Mouse (Mus musculus) 3T3-L1 (cell line): ENCODE measurements around the gene Prap1.
A peak's percentile ranks its signal among the peaks of the same experiment; 100 is the strongest.
"Not testable (repeated sequence)": the region's sequence is repeated elsewhere in the genome, so short reads cannot be mapped to it uniquely, and the experiment has no call there.

ENCODE experiments used
- DNase-seq: peaks from one replicate; pipeline ENCODE4 v3.0.0-alpha.2; 2015; ENCODE audit warnings: low read depth, low spot score

Gene Prap1

DNA sequence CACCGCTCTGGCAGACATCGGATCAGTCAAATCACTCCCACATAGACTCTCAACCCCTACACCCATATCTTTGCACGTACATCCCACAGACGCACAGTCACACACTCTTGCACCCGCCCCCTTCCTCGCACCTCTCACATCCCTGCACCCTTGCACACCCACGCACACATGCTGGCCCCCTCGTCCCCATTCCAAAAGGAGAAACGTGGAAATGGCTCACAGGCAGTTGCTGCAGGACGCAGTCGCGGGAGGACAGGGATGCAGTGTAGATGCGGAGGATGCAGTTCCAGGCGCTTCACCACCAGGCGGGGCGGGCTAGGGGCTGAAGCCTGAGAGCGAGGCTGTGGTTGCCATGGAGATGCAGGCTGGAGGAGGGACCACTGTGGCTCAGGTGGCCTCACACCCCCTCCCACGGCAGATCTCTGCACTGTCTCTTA, 10.9 kb upstream of the Prap1 start, which contains the start of gene Caly:
TSS of gene Caly (minus strand) at position 307 of the 437 bp plus-strand sequence.
- no peak for DNase-seq

DNA sequence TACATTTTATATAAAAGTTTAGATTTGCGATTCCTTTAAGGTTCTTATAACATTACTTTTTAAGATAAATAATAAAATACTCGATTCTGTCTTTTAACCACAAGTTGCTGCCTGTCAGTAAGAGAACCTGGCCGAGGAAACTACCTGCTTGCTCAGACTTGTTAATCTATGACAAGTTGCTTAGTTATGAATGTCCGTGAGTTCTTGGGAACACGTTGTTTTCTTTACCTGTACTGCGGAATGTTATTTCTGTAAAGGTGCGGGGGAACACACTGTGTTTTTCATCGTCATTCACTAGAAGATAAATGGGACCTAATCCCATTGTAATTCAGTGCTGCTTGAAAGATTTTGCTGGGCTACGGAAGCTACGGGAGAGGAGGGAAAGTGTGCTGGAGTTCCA, 2.6 kb upstream of the Prap1 start:
- DNase-seq: no peak

DNA sequence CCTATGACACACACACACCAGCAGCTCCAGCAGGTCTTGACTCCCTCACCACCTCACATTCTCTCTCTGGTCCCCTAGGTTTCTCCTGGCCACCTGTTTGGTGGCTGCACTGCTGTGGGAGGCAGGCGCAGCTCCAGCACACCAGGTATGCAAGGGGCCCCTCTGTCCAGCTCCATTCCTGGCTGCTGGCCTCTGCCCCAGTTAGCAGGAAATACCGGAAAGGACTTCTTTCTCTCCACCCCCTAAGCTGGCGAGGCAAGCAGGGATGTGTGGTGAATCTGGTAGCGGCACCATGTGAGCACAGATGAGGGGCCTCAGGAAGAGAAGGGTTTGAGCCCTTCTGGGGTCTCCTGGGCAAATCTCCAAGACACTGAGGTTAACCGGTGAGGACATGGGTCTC, 1.8 kb downstream of the Prap1 start:
- DNase-seq: no peak

DNA sequence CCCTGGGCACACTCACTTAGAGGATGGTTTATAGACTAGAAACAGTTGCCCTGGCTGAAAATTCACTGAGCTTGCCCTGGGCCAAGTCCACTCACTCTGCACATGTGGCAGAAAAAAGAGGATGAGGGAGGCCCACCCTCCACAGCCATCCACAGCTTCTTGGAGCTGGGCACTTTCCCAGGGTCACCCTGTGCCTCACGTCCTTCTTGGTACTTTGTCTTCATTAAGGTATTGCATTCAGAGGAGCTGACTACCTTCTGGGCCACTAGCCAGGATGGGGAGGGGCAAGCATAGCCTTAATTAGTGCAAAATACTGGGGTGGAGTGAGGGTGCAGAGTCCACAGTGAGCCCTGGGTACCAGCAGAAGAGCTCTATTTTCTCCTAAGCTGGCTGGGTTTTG, 2.4 kb downstream of the Prap1 start:
- DNase-seq: no peak

DNA sequence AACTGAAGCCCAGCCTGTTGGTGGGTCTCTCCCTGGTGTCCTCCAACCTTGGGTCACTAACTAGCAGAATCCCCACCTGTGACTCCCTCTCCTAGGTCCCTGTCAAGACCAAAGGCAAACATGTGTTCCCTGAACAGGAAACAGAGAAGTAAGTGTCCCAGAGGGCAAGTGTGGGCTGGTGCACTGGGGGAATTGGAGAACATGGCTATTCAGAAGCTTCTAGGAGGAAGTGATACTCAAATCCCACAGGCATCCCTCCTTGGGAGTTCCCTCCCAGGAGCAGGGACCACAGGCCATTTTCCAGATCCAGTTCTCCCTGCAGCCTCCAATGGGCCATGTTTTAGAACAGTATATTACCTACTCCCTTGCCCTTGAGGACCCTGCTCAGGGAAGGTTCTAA, 2.9 kb downstream of the Prap1 start:
- no peak for DNase-seq

DNA sequence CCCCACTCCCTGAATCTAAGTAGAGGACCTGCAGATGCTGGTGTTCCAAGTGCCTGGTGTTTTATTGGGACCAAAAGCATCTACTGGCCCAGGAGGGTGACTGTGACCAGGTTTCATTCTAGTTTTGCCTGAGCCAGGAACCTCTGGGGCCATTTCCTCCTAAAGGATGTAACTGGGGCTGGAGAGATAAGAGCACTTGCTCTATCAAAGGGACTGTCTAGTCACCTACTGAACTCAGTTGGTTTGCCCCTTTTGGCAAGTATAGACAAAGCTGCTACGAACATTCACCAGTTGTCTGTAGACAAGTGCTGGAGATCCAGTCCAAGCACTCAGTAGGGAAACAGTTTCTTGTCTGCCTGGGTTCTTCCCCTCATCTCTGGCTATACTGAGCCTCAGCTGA, 5.3 kb downstream of the Prap1 start:
- DNase-seq: no peak

DNA sequence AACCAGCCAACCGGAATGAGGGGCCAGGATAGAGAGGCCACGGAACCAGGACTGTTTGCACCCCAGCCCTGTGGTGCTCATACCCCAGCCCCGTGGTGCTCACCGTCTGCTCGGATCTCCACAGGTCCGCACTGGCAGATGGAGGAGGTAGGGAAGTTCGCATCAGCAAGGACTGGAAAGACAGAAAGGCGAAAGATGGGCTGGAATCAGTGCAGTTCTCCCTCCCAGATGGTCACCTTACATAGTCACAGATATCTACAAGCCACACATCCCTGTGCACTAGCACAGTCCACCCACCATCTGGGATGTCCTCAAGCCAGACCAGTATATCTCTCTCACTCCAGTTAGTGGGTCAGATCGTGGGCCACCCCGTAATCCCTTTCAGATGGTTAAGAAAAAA, 8.3 kb downstream of the Prap1 start:
- no peak for DNase-seq

DNA sequence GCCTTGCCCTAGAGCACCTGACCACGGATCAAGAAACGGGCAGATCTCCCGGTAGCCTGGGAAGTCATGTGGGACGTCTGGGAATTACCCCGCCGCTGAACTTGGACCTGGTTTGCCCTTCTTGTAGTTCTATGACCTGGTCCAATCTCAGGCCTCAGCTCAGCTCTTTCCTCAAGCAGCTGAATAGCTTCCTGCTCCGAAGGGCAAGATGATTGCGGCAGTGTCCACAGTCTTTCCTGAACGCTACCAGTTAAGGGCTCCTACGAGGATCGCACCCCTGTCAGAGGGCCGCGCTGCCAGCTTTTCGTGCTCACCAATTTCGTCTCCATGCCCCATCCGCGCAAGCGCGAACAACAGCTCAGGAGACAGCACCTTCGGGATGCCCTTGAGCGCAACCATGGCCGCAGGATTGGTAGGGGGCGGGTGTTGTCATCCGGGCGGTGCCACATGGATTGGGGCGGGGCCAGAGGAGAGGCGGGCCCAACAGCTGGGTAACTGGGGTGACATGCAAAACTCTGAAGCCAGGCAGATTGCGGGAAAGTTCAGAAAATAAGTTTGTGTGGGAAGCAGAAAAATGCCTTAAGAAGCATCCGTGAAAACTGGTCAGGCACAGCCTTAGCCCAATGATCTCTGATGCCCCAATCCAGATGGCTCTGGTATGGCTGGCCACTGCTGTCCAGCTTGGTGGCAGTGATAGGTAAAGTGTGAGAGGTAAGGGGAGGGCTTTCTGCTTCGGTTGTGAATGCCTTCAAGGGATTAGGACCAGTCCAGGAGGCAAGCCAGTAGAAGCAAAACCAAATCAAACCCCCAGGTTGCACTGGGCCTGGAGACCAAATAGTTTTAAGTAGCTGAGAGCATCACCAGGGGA, 9.0 kb downstream of the Prap1 start, which contains the start of gene Fuom:
TSS of gene Fuom (minus strand) at position 449 of the 868 bp plus-strand sequence.
- DNase-seq: peak; percentile 59

DNA sequence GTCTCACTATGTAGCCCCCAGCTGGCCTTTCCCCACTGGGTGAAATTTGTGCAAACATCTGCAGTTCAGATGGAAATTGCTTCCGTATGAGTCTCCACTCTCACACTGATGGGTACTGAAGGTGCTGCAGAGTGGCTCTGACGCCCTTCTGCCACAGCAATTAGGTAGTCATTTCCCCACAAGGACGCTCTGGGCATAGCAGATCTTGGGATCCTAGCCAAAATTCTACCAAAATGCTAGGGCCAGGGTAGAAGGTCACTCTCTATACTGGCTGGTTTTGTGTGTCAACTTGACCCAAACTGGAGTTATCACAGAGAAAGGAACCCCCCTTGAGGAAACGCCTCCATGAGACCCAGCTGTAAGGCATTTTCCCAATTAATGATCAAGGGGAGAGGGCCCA, 10.8 kb downstream of the Prap1 start:
- DNase-seq: no peak

DNA sequence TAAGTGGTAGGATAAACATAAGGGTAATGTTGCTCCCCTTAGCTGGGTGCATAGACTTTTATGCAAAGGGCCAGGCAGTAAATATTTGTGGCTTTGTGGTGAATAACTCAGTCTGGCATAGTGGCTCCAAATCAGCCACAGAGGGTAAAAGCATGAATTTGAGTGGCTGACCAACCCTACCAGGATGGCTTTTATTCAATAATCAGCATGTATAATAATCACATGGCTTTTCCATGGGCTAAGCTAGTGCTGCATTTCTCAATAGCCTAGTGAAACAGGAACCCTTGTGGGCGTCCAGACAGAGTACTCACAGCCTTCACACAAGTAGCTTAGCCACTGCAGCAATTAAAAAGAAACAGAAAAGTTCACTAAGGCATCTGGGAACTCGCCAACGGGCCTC, 18.7 kb downstream of the Prap1 start:
- peak; percentile 64 for DNase-seq

DNA sequence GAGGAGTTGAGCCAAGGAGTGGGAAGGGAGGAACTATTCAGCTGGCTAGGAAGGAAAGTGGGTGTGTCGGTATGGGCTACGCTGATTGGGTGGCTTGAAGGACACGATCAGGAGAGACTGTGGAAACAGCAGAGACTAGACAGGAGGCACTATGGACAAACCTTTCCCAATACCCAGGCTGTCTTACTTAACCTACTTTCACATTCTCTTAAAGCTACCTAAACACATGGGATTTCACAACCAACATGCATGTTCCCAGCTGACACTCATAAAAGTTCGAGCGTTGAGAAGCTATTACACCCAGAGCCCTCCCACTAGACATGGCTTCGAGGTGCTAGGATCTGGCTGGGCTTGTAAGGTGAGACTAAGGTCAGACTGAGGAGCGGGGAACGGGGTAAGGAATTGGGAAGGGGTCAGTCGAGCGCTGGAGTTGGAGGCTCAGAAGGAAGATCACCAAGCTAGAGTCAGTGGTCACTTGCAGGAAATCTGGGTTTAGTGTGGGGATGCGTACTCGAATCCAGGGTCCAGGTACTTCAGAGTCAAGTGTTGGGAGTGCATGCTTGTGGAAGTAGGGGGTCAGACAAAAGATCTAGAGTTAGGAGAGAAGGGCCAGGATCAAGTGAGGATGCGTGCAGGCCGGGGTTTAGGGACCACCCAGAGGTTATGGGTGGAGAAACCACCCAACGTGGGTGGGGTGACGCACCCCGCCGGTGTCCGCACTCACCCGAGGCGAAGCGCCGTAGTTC, 22.6 kb downstream of the Prap1 start, which contains the start of gene Paox:
TSS of gene Paox (plus strand) at position 217 of the 746 bp plus-strand sequence.
- peak; percentile 91 for DNase-seq

DNA sequence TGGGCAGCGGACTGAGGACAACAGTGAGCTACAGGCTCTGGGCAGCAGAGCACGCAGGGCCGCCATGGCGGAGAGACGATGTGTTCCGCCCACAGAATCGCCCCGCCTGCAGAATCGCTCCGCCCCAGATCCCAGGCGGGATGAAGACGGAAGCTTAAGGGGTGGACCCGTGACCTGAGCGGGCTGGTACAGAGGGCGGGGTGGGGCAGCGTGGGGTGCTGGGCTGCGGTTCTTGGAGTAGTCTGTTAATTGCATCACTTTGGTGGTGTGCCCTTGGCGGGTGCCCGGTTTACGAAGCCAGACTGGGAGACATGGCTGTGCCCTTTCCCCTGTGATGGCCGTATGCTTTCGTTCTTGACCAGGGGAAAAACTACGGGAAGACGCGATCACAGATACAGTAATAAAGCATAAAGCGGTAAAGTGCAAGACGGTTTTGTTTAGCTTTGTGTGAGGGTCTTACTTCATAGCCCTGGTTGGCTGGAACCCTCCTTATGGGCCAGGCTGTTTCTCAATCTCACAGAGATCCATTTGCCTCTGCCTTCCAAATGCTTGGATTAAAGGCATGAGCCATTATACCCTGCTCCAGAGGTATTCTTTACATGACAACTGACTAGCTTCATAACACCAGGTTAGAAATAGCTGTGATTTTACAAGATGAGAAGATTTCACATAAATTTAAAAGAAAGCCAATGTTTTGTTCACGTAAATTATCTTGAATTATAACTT, 23.3 kb downstream of the Prap1 start, which contains the start of gene Echs1:
TSS of gene Echs1 (minus strand) at position 148 of the 726 bp plus-strand sequence.
- peak; percentile 92 for DNase-seq

DNA sequence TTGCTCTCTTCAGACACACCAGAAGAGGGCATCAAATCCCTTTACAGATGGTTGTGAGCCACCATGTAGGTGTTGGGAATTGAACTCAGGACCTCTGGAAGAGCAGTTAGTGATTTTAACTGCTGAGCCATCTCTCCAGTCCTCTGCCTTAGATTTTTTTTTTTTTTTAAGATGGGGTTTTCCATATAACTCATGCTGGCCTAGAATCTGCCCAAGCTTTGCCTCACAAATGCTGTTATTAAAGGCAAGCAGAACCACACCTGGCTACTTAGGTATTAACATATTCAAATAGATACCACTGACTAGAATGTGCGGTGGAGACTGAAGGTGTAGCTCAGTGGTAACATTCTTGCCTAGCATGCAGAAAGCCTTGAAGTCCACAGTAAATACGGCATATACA, 27.3 kb downstream of the Prap1 start:
- no peak for DNase-seq

DNA sequence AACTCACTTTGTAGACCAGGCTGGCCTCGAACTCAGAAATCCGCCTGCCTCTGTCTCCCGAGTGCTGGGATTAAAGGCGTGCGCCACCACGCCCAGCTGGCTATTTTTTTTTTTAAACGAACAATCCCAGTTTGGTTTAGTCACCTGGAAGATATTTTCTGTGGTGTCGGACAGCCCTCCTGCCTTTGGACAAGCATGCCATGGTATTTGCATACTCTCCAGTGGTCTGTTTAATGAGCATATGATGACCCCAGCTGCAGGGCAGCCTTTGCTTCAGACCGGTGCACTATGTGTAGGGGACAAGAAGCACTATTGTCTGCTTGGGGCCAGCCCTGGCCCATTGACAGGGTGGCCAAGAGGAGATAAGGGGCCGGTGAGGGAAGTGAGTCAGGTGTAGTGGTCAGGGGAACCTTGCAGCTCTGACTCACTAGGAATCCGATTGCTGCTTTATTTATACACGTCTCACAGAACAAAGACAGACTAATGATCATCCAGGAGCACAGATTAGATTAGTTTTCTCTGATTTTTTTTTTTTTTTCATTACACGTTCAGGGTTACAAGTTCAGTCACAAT, 28.2 kb downstream of the Prap1 start:
- peak; percentile 60 for DNase-seq

DNA sequence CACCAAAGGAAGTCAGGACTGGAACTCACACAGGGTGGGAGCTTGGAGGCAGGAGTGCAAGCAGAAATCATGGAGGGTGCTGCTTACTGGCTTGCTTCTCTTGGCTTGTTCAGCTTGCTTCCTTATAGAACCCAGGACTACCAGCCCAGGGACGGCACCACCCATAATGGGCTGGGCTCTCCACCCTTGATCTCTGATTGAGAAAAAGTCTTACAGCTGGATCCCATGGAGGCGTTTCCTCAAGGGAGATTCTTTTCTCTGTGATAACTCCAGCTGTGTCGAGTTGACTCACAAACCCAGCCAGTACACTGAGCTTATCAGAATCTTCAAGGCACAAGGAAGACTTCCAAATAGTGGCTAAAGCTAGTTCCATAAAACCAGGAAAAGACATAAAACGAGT, 29.6 kb downstream of the Prap1 start:
- DNase-seq: peak; percentile 61

DNA sequence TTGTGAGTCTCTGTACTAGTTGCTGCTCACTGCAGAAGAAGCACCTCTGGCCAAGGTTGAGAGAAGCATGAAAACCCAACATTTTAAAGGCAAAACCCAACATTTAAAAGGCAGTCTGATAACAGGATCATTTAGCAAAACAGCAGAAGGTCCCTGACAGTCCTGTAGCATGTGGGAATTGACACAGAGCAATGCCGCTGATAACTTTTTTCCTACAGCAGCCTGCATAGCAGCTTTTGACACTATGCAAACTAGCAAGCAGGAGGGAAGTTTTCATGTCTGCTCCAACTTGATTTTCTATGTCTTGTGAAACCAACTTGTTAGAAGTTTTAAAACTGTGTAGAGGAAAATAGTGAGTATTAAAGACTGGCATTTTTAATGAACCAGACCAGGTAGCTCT, 31.2 kb downstream of the Prap1 start:
- no peak for DNase-seq

DNA sequence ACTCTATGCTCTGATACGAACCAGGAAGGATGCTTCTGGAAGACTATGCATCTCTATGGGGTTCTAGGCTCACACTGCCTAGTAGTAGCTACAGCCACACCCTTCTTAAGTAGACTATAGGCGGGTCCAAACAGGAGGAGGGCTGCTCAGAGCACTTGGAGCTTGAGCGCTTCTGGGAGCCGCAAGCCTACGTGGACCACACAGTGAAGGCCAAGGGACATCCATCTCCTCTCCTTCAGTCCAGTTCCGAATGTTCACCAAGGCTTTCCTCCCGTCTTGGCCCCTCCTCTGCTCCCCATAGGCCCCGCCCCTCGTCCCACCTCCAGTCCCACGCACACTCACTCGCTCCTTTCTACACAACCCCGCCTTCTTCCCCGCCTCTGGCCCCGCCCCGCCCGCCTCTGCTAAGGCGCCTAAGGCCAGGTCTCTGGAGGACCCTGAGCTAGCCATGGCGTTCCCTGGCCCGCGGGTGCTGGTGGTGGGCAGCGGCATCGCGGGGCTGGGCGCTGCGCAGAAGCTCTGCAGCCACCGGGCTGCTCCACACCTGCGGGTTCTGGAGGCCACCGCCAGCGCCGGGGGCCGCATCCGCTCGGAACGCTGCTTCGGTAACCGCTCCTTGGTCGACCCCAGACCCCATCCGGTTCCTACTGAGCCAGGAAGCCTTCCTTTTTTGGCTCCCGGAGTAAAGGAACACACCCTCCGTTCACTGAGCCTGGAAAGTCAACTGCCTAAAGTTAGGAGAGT, 32.3 kb downstream of the Prap1 start:
- DNase-seq: peak; percentile 93

DNA sequence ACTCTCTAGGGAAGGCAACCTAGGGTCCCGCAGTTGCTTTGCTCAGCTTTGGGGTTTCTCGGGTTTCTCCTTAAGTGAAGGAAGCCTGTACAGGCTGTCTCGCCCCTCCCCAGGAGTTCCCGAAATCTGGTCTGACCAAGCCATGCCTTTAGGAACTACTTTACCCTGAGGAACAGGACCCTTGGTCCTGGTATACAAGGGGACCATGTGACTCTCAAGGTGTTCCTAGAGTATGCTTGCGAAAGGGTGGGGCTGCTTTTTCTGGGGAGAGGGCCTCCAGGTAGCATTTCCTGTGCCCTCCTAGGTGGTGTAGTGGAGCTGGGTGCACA, 32.8 kb downstream of the Prap1 start:
- DNase-seq: no peak

DNA sequence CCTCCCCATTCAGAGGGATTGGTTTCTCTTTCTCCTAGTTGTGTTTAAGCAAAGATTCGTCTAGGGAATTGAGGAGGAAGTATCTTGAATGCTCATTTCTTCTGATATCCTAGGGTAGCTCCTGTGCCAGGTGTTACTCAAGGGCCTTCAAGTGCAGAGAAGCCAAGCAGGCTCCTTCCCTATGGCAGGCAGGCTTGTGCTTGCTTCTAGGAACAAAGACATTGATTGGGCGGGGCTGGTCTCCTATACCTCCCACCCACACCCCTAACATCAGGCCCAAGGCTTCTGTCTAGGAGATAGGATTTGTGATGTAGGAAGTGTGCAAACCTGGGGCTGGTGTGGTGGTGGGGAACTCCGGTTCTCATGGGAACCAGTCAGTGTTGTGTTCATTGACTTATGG, 33.7 kb downstream of the Prap1 start:
- DNase-seq: no peak

DNA sequence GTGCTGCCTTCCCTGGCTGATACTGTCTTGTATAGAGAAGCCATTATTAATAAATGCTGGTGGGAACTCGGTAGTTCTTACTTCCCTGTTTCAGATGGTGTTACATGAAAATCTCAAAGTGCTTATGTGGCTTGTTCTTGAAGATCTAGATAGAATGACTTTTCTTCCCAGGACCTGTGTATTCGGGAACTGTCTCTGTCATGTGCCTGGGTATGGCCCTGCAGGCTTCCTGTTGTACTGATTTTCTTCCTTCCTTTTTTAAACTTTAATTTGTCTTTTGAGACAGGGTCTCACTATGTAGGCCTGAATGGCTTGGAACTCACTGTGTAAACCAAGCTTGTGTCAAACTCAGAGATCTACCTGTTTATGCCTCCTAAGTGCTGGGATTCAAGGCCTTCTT, 34.7 kb downstream of the Prap1 start:
- DNase-seq: no peak

DNA sequence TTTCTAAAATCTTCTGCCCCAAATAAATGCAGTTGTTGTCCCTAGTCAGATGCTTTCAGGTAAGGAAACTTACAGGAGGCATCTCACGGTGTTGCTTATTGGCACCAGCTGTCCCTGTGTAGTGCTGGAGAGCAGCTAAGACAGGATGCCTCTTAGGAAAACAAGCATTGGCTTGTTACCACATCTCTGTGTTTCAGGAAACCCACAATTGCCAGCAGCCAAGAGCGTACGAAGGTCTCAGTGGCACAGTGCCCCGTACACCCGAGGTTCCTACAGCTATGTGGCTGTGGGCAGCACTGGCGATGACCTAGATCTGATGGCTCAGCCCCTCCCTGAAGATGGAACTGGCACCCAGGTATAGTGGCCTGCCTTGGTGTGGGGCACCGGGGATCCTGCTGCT, 39.0 kb downstream of the Prap1 start:
- DNase-seq: not testable (repeated sequence)
